Mouse (Mus musculus): ENCODE results near the gene Nfia. TPM values are rescaled to one million over a fixed set of nuclear protein-coding genes. Genes with fewer than 3 reads are reported as not detected.
A peak's percentile ranks its signal among the peaks of the same experiment; 100 is the strongest.

Gene Nfia
- total RNA-seq, 4 experiments from 2014 or later = 117 to 145 (median 127) TPM

DNA sequence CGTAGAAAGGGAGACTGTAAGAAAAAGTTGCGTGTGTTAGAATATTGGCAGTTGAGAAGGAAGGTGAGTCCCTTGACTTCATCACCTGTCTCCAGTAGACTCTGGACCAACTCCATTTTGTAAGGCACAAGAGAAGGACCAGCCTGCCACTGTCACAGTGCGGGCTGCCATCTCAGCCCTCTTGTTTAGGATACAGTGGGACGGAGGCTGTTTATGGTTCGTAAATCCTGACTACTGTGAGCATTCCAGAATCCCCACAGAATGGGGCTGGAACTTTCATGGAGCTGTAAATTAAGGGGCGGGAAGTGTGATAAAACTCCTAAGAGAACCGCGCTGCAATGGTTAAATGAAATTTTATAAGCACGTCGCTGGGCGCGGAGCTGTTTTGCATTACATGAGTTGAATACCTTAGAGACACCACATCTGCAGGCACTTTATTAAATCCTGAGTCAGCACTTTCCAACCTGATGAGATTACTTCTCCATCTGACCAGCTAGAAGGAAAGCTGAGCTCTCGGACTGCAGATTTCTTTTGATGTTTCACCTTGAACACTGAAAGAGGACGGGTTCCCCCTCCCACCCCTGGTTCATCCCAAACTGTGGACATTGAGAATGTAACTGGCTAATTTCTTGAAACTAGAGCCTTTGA lies 334.0 kb downstream of the Nfia start:
- DNase-seq = no peak

DNA sequence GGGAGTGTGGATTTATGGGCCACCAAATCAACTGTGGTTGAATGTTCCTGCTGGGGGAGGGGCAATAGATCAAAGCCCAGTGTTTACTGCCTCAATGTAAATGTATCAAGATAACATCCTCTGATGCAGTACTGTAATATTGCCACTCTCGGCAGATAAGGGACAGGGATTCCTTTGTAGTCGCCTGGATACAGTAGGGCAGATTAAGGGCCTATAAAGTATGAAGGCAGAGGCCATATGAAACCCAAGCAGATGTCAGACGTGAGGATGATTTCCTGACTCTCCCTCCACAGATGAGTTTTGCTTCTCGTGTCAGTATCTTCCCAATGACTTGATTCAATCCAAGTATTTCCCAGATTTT lies 334.5 kb downstream of the Nfia start:
- DNase-seq = no peak

DNA sequence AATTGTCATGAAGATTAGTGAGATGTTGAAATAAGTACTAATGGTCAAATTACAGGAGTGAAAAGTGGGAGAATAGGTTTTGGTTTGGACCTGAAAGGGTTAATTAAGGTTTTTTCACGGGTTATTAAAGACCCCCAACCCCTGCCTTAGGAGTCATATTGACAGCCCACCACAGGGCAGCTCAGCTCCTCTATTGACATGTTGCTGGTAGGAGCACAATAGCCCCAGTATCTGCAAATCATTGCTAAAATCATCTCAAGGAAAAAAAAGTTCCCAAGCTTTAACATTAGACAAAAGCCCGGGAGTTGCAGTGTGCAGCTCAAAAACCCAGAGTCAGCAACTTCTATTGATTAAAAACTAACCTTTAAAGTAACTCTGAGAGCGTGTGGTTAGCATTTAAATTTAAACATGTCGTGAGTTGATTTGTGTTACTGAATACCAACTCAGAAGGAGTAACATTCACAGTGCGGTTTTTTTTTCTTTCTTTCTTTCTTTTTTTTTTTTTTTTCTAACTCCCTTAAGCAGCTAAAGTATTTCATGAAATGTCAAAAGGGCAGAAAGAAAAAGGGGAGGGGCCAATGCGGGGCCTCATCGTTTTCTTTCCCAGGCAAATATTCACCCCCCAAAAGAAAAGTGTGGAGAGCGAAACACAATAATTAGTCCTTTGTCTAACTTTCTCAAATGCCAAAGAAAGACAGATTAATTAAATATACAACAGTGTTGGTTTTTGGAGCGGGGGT lies 335.6 kb downstream of the Nfia start:
- no peak for DNase-seq

DNA sequence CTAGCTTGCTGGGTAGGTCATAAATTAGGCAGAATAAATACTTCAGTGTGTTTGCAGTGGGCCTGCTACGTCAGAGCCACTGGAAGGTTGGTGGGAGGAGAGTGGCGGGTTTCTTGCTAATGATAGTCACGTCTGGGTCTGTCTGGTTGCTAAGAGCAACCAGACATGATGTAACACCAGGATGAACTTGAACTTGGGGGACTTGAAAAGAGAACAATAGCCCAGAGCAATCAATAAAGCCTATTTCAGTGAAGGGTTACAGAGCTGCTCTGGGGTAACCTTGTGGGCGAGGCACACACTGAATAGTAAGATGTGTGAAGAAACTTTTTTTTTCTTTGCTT lies 336.1 kb downstream of the Nfia start:
- no peak for DNase-seq

DNA sequence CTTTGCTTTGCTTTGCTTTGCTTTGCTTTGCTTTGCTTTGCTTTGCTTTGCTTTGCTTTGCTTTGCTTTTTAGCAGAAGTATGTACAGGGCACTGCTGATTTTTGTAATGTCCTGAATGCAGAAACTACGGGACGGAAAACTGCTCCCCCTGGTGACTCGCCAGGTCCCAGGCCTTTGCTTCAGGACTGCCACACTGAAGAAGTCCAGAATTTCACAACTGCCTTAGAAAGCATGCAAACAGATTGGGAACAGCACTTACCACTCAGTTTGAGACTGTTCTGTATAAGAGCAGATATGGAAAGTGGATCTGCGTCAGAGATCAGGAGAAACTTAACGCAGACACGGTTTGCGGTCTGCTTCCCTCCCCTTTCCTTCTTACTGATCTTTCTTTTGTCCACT lies 336.5 kb downstream of the Nfia start:
- peak; percentile 73 for DNase-seq

DNA sequence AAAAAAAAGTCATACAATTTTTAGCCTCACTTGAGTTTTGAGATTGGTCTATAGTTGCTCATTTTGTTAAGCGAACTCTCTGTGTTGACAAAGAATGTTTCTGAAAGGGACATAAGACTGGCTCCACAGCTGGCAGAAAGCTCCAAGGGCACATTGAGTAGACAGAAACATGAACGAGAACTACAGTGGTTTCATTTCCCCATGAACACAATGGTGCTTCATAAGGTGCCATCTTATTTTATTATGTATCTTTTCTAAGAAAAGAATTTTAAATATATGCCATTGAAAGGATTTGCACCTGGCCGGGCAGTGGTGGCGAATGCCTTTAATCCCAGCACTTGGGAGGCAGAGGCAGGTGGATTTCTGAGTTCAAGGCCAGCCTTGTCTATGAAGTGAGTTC lies 337.4 kb downstream of the Nfia start:
- no peak for DNase-seq

DNA sequence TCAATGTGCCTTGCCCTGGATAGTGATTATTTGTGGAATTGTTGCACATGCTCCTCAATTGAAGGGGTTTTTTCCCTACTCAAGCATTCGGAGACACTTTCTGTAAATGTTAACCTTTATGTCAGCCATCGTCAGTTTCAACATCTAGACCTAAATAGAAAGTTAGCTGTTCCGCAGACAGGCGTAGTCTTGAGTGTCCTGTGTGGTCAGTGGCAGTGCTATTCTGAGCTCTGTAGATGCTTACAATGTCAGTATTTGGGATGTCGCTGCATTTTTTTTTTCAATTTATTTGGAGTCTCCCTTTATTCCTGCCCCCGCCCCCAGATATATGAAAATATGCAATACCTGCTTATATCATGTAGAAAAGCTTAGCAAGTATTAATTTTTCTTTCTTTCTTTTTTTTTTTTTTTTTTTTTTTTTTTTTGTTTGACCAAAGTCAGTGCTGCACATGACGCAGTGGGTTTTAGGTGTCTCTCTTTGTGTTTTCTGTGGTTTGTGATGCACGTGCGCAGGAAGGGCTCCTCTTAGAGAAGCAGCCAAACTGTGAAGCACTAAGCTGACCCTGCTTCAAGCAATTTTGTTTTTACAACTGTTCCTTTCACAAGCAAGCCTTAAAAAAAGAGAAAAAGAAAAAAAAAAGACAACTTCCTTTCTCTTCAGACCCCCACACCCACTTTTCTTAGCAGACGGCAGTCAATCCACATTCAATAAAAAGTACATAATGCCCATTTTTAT lies 340.9 kb downstream of the Nfia start:
- DNase-seq = no peak

DNA sequence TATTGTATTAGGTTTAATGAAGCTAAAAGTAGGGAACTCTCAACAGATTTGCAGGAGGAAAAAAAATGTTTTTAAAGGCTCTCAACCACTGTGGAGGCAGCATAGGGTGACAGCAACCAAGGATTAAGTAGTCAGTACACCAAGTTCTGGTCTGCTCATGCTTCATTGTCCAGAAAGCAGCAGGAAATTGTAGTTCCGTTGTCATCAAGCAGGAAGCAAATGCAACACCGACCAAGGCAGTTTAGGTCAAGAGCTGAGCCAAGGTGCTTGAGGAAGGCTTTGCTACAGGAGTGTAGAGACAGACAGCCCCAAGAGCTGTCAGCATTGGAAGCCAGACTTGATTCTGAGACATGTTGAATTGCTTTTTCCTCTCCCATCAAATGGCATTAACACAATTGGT lies 342.4 kb downstream of the Nfia start:
- DNase-seq = no peak

DNA sequence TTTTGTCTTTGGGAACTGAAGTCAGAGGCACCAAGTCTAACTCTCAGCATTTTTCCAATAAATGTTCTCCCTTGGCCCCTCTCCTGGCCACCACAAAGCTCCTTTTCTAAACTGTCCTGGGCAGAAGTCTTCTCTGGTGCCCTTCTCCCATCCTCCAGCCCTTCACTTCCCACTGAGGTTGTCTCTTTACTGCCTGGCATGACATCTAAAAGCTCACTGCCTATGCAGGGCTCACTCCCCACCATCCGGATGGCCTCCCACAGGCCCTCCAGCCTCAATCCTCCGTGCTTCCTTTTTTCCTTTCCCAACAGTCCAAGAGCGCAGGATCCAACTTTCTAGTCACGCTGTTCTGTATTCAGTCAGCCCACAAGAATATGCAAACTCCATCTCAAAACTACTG lies 342.9 kb downstream of the Nfia start:
- DNase-seq = no peak

DNA sequence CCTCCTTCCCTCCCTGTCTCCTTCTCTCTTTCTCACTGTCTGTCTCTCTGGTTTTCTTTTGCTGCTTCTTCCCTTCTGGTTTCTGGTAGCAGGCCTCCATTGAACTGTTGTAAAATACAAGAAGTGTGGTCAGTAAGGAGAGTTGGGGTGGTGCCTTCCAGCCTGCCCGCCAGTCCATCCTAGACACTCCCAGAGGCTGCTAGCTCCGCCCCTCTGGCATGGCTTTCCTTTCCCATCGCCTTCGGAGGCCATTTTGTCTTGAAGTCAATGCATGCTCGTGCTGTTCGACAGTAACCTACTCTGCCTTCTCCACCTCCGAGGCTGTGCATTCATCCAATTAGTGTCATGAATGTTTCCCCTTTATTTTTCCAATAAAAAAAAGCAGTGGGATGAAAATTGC lies 343.5 kb downstream of the Nfia start:
- DNase-seq = no peak

DNA sequence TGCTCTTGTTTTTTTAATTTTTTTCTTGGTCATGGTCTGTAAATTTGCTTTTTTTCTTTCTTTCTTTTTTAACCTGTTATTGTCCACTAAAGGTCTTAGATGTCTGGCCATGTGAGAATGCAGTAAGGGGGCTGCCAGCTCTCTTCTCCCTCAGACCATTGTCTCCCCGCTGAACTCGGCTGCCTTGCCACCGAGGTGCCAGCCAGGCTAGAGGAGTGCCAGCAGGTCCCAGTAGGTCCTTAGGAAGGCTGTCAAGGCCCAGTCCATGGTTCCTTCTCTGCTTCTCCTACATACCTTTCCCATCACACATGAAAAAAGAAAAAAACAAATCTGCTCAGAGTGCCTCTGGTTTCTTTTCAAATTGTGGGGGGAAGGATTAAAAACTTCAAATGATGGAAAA lies 345.6 kb downstream of the Nfia start:
- DNase-seq = no peak

DNA sequence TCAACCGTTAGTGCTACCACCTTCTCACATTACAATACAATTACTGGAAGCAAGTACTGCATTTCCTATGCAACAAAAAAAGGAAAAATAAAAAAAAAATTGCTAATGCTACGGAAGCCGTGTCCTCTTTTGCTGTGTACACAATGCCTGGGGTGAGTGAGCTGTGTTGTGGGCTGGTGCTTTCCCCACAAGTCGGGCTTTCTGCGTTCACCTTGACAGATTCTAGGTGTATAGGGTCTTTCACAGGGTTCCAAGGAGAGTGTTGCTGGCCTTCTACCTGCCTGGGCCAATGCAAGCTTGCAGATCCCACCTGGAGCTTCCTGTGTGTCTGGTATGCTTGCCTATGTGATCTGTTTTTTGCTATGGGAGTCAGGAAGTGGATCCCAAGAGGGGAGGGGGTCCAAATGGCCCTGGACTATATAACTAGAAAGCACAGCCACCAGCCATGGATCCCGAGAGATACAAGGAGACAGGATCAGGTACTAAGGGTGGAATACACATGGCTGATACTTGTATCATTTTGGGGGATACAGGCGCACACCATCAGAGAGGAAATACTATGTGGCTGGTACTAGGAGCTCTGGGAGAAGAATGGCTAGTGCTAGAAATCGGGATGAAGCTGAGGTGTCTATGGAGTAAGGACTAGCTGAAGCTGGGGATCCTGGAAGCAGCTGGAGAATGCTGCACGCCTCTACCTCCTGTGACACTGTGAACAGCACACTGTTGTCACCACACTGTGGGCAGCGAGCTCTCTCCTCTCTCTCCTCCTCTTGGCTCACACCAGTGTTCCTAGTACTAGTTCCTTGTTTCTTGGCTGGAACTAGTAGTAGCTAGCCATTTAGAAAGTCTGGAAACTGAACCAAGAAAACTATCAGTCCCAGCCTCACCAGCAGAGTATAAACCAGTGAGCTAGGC lies 346.5 kb downstream of the Nfia start:
- DNase-seq = no peak

DNA sequence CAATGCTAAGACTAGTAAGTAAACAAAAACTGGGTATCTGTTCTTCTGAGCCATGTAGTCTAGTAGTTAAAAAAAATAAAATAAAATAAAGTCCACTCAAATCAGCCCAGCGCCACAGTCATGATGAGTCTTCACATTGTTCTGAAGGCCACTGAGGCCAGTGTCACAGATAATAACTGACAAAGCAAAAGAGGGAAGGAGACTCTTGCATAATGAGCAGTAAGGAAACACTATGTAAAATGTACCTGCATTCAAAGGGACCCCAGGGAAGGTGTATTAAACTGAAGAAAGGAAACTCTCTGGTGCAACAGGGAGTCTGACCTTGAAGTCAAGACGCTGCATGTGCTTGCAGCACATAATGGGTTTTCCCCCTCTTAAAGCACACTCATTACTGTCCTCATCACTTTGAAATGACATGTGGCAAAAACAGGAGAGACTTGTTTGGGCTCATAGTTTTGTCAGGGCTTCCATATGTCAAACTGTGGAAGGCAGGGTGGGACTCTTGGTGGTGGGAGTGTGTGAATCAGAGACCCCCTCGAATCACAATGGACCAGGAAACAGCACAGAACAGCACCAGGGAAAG lies 347.5 kb downstream of the Nfia start:
- no peak for DNase-seq

DNA sequence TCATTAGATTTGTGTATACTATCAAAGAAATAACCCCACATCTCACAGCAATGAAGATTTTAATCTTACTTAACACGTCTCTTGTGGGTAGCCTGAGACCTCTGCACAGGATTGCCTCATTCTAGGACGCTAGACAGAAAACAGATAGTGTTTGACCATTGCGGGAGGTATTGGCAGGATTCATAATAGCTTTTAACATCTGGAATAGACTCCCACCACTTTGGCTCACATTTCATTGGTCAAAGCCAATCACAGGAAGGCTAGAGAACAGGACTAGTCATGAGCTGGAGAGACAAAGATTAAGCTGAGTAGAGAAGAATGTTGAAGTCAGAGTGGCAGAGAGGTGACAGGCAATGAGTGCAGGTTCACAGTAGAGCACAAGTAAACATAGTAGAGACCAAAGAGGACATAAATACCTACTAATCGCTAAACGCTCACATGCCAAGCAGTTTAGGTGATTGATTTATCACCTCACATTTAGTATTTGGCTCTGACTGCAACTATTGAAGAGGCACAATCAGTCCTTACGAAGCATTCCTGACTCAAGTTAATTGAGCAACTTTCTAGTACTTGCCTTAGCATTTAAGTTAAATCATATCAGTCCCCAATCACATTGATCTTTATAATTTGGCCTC lies 348.3 kb downstream of the Nfia start:
- DNase-seq = no peak

DNA sequence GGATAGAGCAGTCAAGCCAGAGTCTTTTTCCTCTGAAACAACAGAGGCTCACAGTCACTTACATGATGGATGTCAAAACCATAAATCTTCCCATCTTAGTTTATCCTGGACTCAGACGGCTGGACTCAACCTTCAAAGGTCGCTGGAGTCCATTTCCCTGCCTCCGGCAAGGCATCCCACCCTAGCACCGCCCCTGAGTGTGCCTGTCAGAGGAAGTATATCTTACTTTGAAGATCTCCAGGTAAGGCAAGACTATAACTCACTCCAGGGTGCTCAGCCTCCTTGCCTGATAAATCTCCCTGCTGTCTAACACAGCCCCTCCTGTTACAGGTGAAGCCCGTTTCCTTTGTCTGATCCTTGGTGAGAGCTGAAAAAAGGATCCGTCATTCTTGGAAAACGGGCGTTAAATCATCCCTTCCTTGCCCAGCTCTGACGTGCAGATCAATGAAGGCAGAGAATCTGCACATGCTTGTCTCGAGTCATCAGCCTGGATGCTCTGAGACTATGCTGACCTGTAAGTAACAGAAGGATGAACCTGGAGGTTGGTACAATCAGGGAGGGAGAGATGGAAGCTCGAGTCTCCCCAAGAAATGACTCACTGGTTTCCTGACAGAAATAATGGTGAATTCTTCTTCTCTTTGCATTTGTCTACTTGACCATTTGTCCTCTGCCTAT lies 353.6 kb downstream of the Nfia start:
- DNase-seq = no peak

DNA sequence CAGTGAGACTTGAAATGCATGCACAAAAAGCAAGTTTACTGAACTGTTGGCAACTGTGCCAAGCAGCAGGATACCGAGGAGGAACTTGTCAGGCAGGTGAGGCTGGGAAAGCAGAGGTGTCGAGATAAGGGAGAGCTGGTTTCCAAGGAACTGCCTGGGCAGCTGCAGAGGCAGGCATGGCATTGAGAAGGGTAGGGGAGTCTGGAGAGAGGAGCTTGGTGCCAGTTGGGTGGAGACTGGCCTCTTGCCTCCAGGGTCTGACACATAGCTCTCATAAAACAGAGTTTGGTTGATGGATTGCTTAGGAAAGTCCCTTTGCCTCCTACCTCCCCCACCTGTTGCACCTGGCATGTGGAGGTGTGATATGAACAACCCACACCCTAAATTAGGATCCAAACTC lies 358.3 kb downstream of the Nfia start:
- DNase-seq = no peak

DNA sequence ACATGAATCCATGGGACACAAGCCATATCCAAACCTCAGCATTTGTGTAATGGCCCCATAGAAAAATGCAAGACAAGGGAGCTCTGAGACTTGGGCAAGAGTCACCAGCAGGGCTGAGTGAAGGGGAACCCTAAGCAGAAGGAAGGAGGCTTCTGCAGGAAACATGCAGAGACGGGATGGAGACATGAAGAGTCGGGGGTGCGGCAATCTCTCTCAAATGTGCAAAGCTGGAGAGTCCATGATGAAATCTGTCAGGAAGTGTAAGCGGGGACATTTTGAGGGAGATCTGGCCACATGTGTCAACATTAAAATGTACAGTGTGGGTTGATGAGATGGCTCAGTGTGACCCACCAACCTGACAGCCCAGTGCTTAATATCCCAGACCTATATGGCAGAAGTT lies 361.5 kb downstream of the Nfia start:
- no peak for DNase-seq

DNA sequence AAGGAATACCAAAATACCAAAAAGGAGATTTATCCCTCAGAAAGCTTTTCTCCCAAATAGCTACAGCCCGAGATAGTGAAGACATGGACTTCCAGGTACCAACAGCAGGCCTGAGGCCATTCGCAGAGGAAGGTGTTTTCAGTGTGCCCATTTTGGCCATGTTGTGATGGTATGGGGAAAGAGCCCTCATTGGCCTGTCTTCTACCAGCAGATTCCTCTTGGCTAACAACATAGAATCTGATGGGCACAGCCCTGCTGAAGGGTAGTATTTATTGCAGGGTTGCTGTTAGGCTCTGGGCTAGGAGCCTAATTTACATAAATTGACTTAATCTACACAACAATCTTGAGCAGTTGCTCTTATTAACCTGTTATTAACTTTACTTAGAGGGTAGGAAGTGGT lies 363.5 kb downstream of the Nfia start:
- no peak for DNase-seq

DNA sequence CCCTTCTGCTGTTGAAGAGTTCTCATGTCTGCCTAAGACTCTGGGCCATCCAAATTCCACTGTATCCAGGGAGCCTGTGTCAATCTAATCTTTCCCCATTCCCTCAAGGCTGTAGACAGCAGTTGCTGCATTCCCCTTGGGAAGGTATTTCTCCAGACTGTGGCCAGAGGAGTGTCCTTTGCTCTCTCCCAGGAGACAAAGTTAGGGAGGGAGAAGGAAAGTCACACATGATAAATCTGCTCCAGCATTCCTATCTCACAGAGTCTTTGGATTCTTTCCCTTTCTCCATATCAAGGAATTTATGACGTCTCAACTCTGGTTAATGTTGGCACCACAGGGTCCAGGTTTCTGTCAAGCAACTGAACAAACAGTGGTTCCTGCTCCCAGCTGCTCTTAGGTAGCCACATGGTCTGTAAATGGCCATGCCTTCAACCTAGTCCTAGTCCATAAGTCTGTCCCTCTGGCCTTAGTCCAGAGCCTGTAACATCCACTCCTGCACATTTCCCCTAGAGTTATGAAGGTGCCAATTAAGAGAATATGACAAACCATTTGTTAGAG lies 370.4 kb downstream of the Nfia start:
- DNase-seq = no peak

DNA sequence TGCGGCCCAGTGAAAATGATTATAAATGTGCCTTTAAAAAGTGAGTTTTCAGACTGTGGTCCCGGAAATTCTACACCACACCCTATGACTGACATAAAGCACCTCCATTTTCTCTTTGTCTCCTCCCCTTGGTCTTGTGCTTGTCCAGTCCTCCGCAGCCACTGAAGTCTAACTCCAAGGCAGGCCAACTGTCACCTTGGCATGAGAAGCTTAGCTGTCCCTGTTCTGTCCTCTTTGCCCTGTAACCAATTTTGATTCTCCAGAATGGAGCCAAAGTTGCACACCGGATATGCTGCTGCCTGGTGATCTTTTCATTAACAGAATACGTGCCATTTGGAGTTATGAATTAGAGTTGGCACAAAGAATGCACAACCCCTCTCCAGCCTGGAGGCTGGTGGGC lies 378.0 kb downstream of the Nfia start:
- no peak for DNase-seq

DNA sequence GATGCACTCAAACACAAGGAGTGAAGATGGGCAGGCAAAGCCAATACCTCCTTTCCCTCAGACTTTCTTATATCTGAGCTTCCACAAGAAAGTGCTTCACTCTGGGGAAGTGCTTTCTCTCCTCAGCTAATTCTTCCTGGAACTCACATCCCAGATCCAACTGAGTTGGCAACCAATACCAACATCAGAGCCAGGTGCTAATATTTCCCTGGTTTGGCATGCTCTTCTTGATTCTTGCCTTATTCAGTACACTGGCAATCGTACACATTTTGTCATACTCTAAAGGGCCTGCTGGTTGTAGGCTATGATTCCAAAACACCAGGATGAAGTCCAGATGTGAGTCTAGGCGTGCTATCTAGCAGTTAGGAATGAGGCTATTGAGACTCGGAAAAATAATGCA lies 385.4 kb downstream of the Nfia start:
- DNase-seq = no peak
